Mouse (Mus musculus) CH12.LX (cell line): ENCODE measurements around the gene Palm2.

Source experiments
- CTCF ChIP-seq, 2 experiments: IDR thresholded peaks in 1 of 2; conservative IDR thresholded peaks in 1 of 2; 2 replicates each; pipeline ENCODE4 v1.5.1; 2011 to 2012; ENCODE audit warnings: low read depth in 2 of 2, low read length in 2 of 2, improper control_type of control experiment in 1 of 2, inconsistent platforms in 1 of 2, mild to moderate bottlenecking in 1 of 2, moderate library complexity in 1 of 2
- ELF1 ChIP-seq: IDR thresholded peaks from 2 replicates; pipeline ENCODE4 v1.6.1; 2014; ENCODE audit warnings: low read depth, mild to moderate bottlenecking, inconsistent platforms, low read length, improper control_type of control experiment
- EP300 ChIP-seq: IDR thresholded peaks from 2 replicates; pipeline ENCODE4 v1.6.1; 2011; ENCODE audit warnings: low read length, improper control_type of control experiment
- ETS1 ChIP-seq: conservative IDR thresholded peaks from 2 replicates; pipeline ENCODE4 v1.6.1; 2012; ENCODE audit warnings: low read depth, mild to moderate bottlenecking, inconsistent platforms, low read length, improper control_type of control experiment, moderate library complexity
- KAT2A ChIP-seq: IDR thresholded peaks from 2 replicates; pipeline ENCODE4 v1.6.1; 2012; ENCODE audit warnings: low read length, improper control_type of control experiment, inconsistent platforms; ENCODE audit not compliant: insufficient replicate concordance
- MAX ChIP-seq: IDR thresholded peaks from 2 replicates; pipeline ENCODE4 v1.6.1; 2011; ENCODE audit warnings: low read length, improper control_type of control experiment
- MEF2A ChIP-seq: IDR thresholded peaks from 2 replicates; pipeline ENCODE4 v1.6.1; 2014; ENCODE audit warnings: low read depth, mild to moderate bottlenecking, inconsistent platforms, low read length, improper control_type of control experiment, borderline replicate concordance
- POLR2A ChIP-seq: IDR thresholded peaks from 2 replicates; pipeline ENCODE4 v1.6.1; 2011; ENCODE audit warnings: low read depth, mild to moderate bottlenecking, improper control_type of control experiment, low read length
- RAD21 ChIP-seq: IDR thresholded peaks from 2 replicates; pipeline ENCODE4 v1.6.1; 2011; ENCODE audit warnings: low read depth, mild to moderate bottlenecking, low read length, improper control_type of control experiment, moderate library complexity
- SIN3A ChIP-seq: IDR thresholded peaks from 2 replicates; pipeline ENCODE4 v1.6.1; 2012; ENCODE audit warnings: low read length, improper control_type of control experiment, inconsistent platforms
- USF2 ChIP-seq: conservative IDR thresholded peaks from 2 replicates; pipeline ENCODE4 v1.6.1; 2011; ENCODE audit warnings: low read depth, low read length, improper control_type of control experiment
- ZC3H11A ChIP-seq: IDR thresholded peaks from 2 replicates; pipeline ENCODE4 v1.6.1; 2012; ENCODE audit warnings: low read depth, mild to moderate bottlenecking, inconsistent platforms, low read length, improper control_type of control experiment
- ZKSCAN1 ChIP-seq: IDR thresholded peaks from 2 replicates; pipeline ENCODE4 v1.6.1; 2012; ENCODE audit warnings: low read depth, inconsistent platforms, low read length, improper control_type of control experiment, borderline replicate concordance
- ZMIZ1 ChIP-seq: IDR thresholded peaks from 2 replicates; pipeline ENCODE4 v1.6.1; 2012; ENCODE audit warnings: low read depth, mild to moderate bottlenecking, inconsistent platforms, low read length, improper control_type of control experiment

GRCm38 (mm10) chr4:57586933-57587658 is 153.0 kb downstream of the Palm2 start:
- TF ChIP-seq CTCF (conservative IDR thresholded peaks at IDR 0.05 in 1 of 2, IDR thresholded peaks at IDR 0.05 in 1 of 2; ENCODE audit: low read depth in 2 of 2, low read length in 2 of 2) (no peak), POLR2A (no peak), USF2 (no peak), EP300 (no peak), MEF2A (no peak), ELF1 (no peak), KAT2A (no peak), ZMIZ1 (no peak), ZC3H11A (no peak), RAD21 (no peak), ETS1 (no peak), MAX (no peak), SIN3A (no peak), ZKSCAN1 (no peak)
